In the genomic region with DNA sequence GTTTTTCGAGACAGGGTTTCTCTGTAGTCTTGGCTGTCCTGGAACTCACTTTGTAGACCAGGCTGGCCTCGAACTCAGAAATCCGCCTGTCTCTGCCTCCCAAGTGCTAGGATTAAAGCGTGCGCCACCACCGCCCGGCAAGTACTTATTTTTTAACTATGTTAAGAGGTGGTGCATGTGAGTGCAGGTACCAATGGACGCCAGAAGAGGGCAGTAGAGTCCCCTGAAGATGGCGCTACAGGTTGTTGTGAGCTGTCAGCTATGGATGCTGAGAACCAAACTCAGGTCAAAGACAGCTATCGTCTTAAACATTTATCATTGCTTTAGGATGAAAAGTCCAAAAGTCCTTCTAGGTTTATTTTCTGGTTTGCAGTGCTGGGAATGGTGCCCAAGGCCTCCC, we compare ENCODE assay signal across 17 mouse cellular contexts. TPM values are rescaled to one million over a fixed set of nuclear protein-coding genes. Genes with fewer than 3 reads are reported as not detected.
DNase-seq lines count a peak whose midpoint lies in the region; ATAC-seq and TF ChIP-seq lines count a peak whose summit lies in the region.
"Had no signal": no experiment of that assay in that cellular context is flagged by ENCODE, and none has a peak within 500 bp of the region (broad histone marks: within the 10 kb centered on the region; RNA-seq: fewer than 3 reads in every experiment).

No protein-coding gene starts in this region.

- no peak overlapping the region for H3K9ac ChIP-seq in hindbrain, postnatal 0 days (replicated peaks; ENCODE audit: low read length)
- no peak overlapping the region for H3K9ac ChIP-seq in lung, embryonic 14.5 days
- H3K9ac ChIP-seq: heart, embryonic 12.5 days; hindbrain, embryonic 15.5 days; liver, embryonic 15.5 days; neural tube, embryonic 13.5 days had no signal

- H3K4me3 ChIP-seq in hindbrain, postnatal 0 days (ENCODE audit: low read length) = no peak overlapping the region
- H3K4me3 ChIP-seq in hindbrain, embryonic 10.5 days = no peak overlapping the region
- no peak overlapping the region for H3K4me3 ChIP-seq in lung, embryonic 14.5 days (ENCODE audit: low read depth, low read length)
- H3K4me3 ChIP-seq: heart, embryonic 12.5 days; hindbrain, embryonic 15.5 days; liver, embryonic 15.5 days; neural tube, embryonic 13.5 days had no signal

- TF ChIP-seq CTCF in hindbrain, postnatal 0 days (IDR thresholded peaks at IDR 0.05; ENCODE audit: low read depth) = peak; percentile 18; the same call in 1 of the 2 replicates
- peak; percentile 31; the same call in 1 of the 2 replicates for TF ChIP-seq CTCF in lung, embryonic 14.5 days (IDR thresholded peaks at IDR 0.05; ENCODE audit: low read depth)

- no peak overlapping the region for H3K27ac ChIP-seq in hindbrain, postnatal 0 days
- no peak overlapping the region for H3K27ac ChIP-seq in hindbrain, embryonic 10.5 days
- H3K27ac ChIP-seq in lung, embryonic 14.5 days (ENCODE audit: low read depth) = no peak overlapping the region
- H3K27ac ChIP-seq: hindbrain, embryonic 15.5 days; liver, embryonic 15.5 days; neural tube, embryonic 13.5 days had no signal

- H3K4me1 ChIP-seq in hindbrain, postnatal 0 days (ENCODE audit: insufficient read depth, low read length) = no peaks in the 10 kb centered on the region
- no peaks in the 10 kb centered on the region for H3K4me1 ChIP-seq in hindbrain, embryonic 10.5 days (replicated peaks)
- no peaks in the 10 kb centered on the region for H3K4me1 ChIP-seq in lung, embryonic 14.5 days (ENCODE audit: insufficient read depth)
- H3K4me1 ChIP-seq: heart, embryonic 12.5 days; liver, embryonic 15.5 days had no signal

- H3K27me3 ChIP-seq in hindbrain, postnatal 0 days (ENCODE audit: insufficient read depth, low read length) = no peaks in the 10 kb centered on the region
- no peaks in the 10 kb centered on the region; the same call in 1 of the 2 replicates for H3K27me3 ChIP-seq in hindbrain, embryonic 10.5 days (ENCODE audit: insufficient read depth, poor library complexity, severe bottlenecking)
- H3K27me3 ChIP-seq in lung, embryonic 14.5 days (ENCODE audit: insufficient read depth, low read length) = no peaks in the 10 kb centered on the region
- H3K27me3 ChIP-seq: hindbrain, embryonic 15.5 days; liver, embryonic 15.5 days; neural tube, embryonic 13.5 days had no signal

- WGBS in hindbrain, postnatal 0 days = 85% methylated on average over 10 of the region's 10 CpGs
- 85% methylated on average over 10 of the region's 10 CpGs for WGBS in hindbrain, embryonic 10.5 days
- 88% methylated on average over 10 of the region's 10 CpGs for WGBS in lung, embryonic 14.5 days

- H3K9me3 ChIP-seq in hindbrain, postnatal 0 days (ENCODE audit: low read length) = no peaks in the 10 kb centered on the region
- H3K9me3 ChIP-seq in hindbrain, embryonic 10.5 days = peaks cover 4% of the 10 kb centered on the region; the same call in 1 of the 2 replicates
- H3K9me3 ChIP-seq in lung, embryonic 14.5 days (ENCODE audit: low read depth, low read length) = no peaks in the 10 kb centered on the region
- H3K9me3 ChIP-seq: hindbrain, embryonic 15.5 days; liver, embryonic 15.5 days had no signal

- no peak for DNase-seq in hindbrain, postnatal 0 days (ENCODE audit: low spot score)
- DNase-seq in hindbrain, embryonic 10.5 days (ENCODE audit: low spot score) = no peak
- DNase-seq in lung, embryonic 14.5 days = no peak
- DNase-seq in lung, postnatal 10 days = no peak
- peak; percentile 62 for DNase-seq in R1 (ENCODE audit: low read depth, low spot score)
- DNase-seq in Muller cell, postnatal 12 days (ENCODE audit: inconsistent ontology term) = no peak
- no peak for DNase-seq in yolk sac, embryonic 10.5 days (ENCODE audit: low spot score)
- DNase-seq: kidney, postnatal 4 days; thymus, postnatal 4 days had no signal

- H3K36me3 ChIP-seq in hindbrain, postnatal 0 days (ENCODE audit: insufficient read depth, low read length) = no peaks in the 10 kb centered on the region; the same call in 1 of the 2 replicates
- H3K36me3 ChIP-seq in hindbrain, embryonic 10.5 days = no peaks in the 10 kb centered on the region
- H3K36me3 ChIP-seq in lung, embryonic 14.5 days (ENCODE audit: insufficient read depth) = no peaks in the 10 kb centered on the region
- H3K36me3 ChIP-seq: heart, embryonic 12.5 days; hindbrain, embryonic 15.5 days had no signal

- H3K4me2 ChIP-seq in hindbrain, postnatal 0 days (ENCODE audit: low read depth, low read length) = no peak overlapping the region
- H3K4me2 ChIP-seq in lung, embryonic 14.5 days = no peak overlapping the region
- H3K4me2 ChIP-seq: heart, embryonic 12.5 days; hindbrain, embryonic 15.5 days; liver, embryonic 15.5 days; neural tube, embryonic 13.5 days had no signal

- ATAC-seq in hindbrain, postnatal 0 days = no peak
- no peak for ATAC-seq in lung, embryonic 14.5 days (ENCODE audit: insufficient read depth)
- ATAC-seq: forebrain, embryonic 14.5 days had no signal

RNA-seq across cellular contexts. Expression of a gene that starts 27.3 kb away (rescaled TPM):
- 17.7 and 20.0 TPM in 2 replicates for total RNA-seq in hindbrain, postnatal 0 days (2014; rRNA removed)
- 11.9 and 12.4 TPM in 2 replicates for polyA plus RNA-seq in hindbrain, postnatal 0 days (2015; fragmentation: Nextera tagmentation; extraction: Ambion mirVana)
- polyA plus RNA-seq in hindbrain, embryonic 10.5 days (2016; fragmentation: Nextera tagmentation; extraction: Ambion mirVana) = 5.5 and 6.1 TPM in 2 replicates
- 1.5 and 2.6 TPM in 2 replicates for polyA plus RNA-seq in lung, embryonic 14.5 days (2014; fragmentation: Nextera tagmentation; extraction: Ambion mirVana)
- total RNA-seq: monocyte, adult 5-6 weeks had no signal

RNA-seq across cellular contexts. Expression of a gene that starts 30.4 kb away (rescaled TPM):
- total RNA-seq in hindbrain, postnatal 0 days (2014; rRNA removed) = 171 and 182 TPM in 2 replicates
- polyA plus RNA-seq in hindbrain, postnatal 0 days (2015; fragmentation: Nextera tagmentation; extraction: Ambion mirVana) = 151 and 167 TPM in 2 replicates
- 4.3 and 4.7 TPM in 2 replicates for polyA plus RNA-seq in hindbrain, embryonic 10.5 days (2016; fragmentation: Nextera tagmentation; extraction: Ambion mirVana)
- polyA plus RNA-seq in lung, embryonic 14.5 days (2014; fragmentation: Nextera tagmentation; extraction: Ambion mirVana) = 0.11 TPM in 1 of 2 replicates, not detected in the other
- total RNA-seq: monocyte, adult 5-6 weeks had no signal
- polyA plus RNA-seq: C2C12 had no signal

RNA-seq across cellular contexts. Expression of a gene that starts 48.3 kb away (rescaled TPM):
- 0.32 and 0.37 TPM in 2 replicates for total RNA-seq in hindbrain, postnatal 0 days (2014; rRNA removed)
- 0.14 and 0.16 TPM in 2 replicates for polyA plus RNA-seq in hindbrain, postnatal 0 days (2015; fragmentation: Nextera tagmentation; extraction: Ambion mirVana)
- 0.15 and 0.27 TPM in 2 replicates for polyA plus RNA-seq in hindbrain, embryonic 10.5 days (2016; fragmentation: Nextera tagmentation; extraction: Ambion mirVana)
- 0.16 and 0.39 TPM in 2 replicates for polyA plus RNA-seq in lung, embryonic 14.5 days (2014; fragmentation: Nextera tagmentation; extraction: Ambion mirVana)
- total RNA-seq: monocyte, adult 5-6 weeks had no signal
- polyA plus RNA-seq: liver, embryonic 15.5 days; spleen, adult 2 months had no signal

RNA-seq across cellular contexts. Expression of a gene that starts 49.3 kb away (rescaled TPM):
- total RNA-seq in hindbrain, postnatal 0 days (2014; rRNA removed) = 57.3 and 76.5 TPM in 2 replicates
- polyA plus RNA-seq in hindbrain, postnatal 0 days (2015; fragmentation: Nextera tagmentation; extraction: Ambion mirVana) = 40.0 and 43.3 TPM in 2 replicates
- 55.6 and 61.6 TPM in 2 replicates for polyA plus RNA-seq in hindbrain, embryonic 10.5 days (2016; fragmentation: Nextera tagmentation; extraction: Ambion mirVana)
- 47.7 and 53.0 TPM in 2 replicates for polyA plus RNA-seq in lung, embryonic 14.5 days (2014; fragmentation: Nextera tagmentation; extraction: Ambion mirVana)

Comparison
In these comparisons a context has a peak if more than half of its experiments do, and no peak if none do; other contexts are left out.
1. RNA of a gene that starts 30.4 kb away (polyA plus RNA-seq): 151 to 167 TPM in hindbrain, postnatal 0 days; 4.3 to 4.7 TPM in hindbrain, embryonic 10.5 days and 0.11 TPM in lung, embryonic 14.5 days; every median in the first group is over 10 times any median in the second.